Mouse (Mus musculus) adrenal gland, postnatal 25 days (tissue): Measurements from ENCODE around the gene Macrod1. TPM values are rescaled to one million over a fixed set of nuclear protein-coding genes. Genes with fewer than 3 reads are reported as not detected.
"Not testable (repeated sequence)": the region's sequence is repeated elsewhere in the genome, so short reads cannot be mapped to it uniquely, and the experiment has no call there.

Experiments
- DNase-seq: peaks from one replicate; pipeline ENCODE4 v3.0.0; 2021; ENCODE audit warnings: mixed read lengths
- long read RNA-seq: library from polyadenylated mRNA; stranded (forward); transcript quantifications from one replicate; pipeline ENCODE4 v2.0.0, GENCODE M21; 2021
- total RNA-seq: library from RNA; stranded (reverse); gene quantifications from 2 replicates; pipeline ENCODE4 v1.2.3, GENCODE M21; 2021

Gene Macrod1
- 42.7 and 52.1 TPM in 2 replicates for total RNA-seq
- long read RNA-seq, transcript Macrod1-201 (11 exons, 1,228 nt): major isoform, 58 of 110 reads
- long read RNA-seq, partial matches to known transcripts: 7 of 110 reads
- long read RNA-seq, other reads (novel, unspliced or antisense): 45 of 110 reads

DNA sequence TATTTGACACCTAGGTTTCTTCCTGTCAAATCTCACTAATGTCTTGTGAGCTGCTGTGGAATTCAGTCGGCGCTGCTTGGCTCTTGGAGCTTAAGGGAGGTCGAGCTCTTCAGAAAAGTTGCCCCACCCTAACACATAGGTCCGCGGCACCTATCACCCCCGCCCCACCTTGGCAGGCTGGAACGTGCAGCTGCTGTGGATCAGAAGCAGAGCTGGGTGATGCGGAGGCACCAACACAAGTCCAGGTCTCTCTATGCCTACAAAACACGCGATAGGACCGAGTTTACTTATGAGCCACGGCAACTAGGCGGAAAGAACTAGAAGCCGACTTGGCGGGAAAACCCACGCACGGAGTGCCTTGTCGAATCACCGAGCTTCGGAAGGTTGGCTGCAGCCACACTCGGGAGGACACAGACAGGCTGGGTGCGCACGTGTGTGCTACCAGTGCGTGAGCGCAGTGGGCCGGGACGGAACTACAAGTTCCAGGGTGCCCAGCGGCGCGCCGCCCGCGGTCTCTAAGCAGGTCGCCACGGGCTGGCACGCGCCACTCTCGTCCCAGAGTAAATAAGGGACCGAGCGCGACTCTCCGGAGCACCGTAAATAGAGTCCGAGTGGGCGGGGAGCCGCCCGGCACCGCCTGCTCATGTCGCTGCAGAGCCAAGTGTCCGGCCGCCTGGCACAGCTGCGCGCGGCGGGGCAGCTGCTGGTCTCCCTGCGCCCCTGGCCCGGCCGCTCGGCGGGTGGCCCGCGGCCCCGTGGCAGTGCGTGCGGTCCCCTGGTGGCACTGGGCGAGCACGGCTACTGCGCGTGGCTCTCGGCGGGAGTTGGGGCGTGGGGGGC lies at the start of gene Macrod1:
Macrod1 (plus strand) TSS at position 563 of the 840 bp plus-strand sequence.
- DNase-seq: peak; percentile 78

DNA sequence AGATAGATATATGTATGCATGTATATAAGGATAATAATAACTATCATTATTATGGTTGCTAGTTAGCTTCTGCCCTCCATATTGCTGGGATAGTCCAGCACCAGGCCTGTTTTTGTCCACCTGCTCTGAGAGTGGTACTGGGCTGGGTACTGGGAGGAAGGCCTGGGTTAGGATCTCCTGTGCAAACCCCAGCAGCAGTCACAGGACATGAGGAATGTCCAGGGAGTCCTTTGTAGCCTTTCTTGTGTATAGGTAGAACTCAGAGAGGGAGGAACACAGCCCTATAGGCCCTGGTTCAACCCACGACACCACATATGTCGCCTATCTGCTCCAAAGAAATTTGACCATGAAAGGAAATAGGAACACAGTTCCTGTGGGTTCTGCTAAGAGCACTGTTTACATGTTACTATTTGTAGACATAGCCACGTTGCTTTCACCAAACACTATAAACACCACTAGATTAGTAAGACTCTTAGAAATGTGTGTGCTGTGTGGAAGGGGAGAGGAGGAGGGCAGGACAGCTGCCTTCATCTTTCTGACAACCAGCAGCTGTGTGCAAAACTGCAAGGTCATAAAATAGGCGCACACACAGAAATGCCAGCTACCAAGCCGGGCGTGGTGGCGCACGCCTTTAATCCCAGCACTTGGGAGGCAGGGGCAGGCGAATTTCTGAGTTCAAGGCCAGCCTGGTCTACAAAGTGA lies 49.6 kb upstream of the Macrod1 start:
- no peak for DNase-seq

DNA sequence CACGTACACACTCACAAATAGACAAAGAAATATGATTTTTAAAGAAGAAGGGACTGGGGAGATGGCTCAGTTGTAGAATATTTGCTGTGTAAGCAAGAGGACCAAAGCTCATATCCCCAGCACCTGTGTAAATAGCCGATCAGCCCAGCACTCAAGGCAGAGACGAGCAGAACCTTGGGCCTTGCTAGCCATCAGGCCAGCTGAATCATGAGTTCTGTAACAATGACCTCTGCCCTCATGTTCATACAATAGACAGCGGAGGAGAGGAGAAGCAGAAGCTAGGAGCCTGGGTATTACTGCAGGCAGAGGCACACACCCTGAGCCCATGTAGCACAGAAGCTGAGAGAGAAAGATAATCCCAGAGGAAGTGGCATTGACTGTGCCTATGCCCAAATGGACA lies 44.2 kb upstream of the Macrod1 start:
- DNase-seq: no peak

DNA sequence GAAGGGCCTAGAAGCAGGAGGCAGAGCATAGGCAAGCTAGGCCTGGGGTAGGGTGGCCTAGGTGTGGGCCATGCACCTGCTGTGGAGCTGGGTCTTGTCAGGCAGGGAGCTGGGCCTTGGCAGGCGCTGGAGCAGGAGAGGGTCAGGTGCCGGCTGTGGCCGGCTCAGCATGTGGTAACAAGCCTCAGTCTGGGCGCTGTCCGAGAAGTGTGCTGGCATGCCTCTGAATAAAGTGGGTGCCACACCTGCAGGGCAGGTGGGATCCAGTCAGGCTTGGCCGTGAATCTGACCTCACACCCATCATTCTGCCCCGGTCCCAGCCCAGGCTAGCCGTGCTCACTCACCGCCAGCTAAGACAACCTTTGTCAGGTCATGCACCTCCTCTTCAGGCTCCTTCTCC lies 42.6 kb upstream of the Macrod1 start:
- no peak for DNase-seq

DNA sequence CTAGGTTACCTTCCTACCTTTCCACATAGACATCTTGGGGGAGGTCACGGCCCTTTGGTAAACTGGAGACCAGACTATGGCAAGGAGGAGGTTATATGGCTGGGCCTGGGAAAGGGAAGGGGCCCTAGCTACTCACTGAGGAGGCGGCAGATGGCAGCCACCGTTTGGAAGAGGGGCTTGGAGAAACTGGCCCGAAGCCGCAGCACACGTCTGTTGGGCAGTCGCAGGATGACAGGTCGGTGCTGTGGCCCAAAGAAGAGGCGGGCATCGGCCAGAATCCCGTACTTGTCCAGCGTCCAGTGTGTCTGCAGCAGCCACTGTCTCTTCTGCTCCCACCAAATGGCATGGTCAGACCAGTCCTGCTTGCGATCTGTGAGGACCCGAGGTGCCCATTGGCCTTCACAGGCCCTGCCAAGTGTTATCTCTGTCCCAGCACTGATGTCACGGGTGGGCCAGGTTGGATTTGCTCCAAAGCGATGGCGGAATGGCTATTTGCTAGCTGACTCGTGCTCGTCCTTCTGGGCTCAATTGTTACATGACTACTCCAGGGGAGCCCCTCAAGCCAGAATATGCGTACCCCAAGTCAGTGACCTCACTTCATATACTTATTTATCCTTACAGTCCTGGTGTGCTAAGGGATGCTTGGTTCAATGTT lies 42.0 kb upstream of the Macrod1 start:
- DNase-seq: no peak

DNA sequence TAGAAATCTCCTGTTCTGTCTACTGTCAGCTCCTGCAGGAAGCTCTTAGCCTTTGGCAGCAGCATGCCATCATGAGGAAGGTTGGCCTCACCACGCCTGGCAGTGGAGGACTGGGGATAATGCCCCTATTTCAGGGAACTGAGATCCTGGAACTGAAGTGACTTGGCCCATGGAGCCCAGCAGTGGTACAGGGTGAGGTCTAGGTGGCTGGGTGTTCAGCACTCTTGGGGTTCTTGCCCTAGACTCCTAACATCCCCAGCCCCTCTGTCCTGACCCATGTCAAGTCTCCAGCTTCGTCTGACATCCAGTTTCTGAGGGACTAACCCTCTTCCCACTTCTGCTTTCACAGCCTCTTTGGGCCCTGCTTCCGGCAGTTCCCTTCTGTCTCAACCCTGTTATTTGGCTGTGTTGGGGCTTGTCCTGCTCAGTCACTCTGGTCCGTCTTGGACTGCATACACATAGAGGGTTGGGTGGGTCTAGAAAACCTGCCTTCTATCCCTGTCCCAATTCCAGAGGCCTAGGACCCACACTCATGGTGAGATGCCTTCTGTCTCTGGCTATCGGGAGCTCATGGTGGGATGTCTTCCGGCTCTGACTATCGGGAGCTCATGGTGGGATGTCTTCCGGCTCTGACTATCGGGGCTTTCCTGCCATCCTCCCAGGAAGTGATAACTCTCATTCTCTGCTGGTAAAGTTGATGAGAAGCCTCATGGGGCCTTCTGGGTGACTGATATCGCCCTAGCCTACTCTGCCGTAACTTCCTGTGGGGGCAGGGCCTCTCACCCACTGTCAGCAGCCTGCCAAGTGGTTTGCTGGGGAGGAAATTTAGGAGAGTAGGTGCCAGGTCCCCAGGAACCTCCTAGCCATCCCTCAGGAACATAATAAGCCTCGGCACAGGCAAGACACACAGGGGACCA lies 38.8 kb upstream of the Macrod1 start:
- no peak for DNase-seq

DNA sequence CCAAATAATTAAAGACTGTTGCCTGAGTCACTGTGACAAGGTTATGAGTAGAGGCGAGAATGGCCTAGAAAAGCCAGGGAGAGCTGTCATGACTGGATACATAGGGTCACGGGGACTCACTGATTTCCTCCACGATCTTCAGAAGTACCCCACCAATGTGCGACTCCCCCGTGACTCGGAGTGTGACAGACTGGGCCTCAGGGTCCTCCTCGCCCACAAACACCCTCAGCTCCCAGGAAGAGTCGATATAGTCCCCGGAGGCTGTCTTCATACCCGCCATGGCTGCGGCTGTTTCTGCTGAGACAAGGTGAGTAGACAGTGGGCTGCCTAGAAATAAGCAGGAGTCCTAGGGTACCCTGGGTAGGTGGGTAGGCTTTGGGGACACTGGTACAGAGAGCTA lies 38.1 kb upstream of the Macrod1 start:
- DNase-seq: no peak

DNA sequence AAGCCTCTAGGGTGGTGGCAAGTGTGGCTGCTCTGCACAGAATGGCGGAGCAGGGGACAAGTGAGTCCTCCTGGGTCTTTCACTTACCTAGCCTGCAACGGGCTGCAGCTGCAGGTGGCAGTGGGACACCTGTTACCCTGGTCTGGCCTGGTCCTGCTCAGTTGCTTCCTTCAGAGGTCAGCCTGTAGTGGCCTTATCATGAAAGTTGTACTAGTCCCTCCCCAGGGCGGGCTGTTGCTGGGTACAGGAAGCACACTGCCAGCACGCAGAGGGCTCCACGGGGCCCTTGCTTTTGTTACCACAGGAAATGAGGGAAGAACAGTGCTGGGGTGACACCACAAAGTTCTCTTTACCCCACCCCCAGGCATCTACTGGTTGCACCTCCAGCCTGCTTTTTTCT lies 37.4 kb upstream of the Macrod1 start, which contains the start of gene Fermt3:
Fermt3 (minus strand) TSS at position 279 of the 400 bp plus-strand sequence.
- no peak for DNase-seq

DNA sequence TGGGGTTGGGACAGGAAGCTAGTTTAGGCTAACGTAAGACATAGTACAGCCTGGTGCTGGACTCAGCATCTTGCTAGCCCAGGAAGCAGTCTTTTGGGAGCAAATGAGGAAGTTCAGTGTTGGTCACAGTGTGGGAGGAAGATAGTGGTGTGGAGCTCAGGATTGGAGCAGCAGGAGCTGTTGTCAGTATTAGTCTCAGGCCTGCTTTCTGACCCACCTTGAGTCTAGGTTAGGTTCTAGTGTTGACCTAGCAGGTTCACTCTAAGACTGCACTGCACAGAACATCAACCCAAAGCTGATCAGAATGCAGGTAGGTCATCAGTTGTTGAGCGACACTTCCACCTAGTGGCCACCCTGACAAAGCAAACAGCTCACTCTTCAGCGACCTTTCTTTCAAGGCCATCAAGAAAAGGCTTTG lies 36.4 kb upstream of the Macrod1 start:
- DNase-seq: peak; percentile 55

DNA sequence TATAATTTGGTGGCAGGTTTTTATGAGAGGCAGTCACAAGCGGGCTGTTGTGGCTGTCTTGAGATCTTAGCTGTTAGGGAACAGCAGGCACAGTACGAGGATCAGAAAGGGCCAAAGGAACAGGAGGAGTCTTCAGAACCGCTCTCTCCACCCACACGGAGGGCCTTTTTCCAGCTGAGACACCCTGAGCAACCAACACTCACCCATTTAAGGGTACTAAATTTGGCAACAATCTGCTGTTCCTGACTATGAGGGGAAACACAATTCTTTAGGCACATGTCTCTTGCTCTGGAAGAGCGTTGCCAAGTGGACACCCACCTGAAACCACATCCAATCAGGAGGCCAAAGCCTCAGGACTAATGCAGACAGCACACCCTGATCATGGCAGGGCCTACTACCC lies 27.1 kb upstream of the Macrod1 start:
- no peak for DNase-seq

DNA sequence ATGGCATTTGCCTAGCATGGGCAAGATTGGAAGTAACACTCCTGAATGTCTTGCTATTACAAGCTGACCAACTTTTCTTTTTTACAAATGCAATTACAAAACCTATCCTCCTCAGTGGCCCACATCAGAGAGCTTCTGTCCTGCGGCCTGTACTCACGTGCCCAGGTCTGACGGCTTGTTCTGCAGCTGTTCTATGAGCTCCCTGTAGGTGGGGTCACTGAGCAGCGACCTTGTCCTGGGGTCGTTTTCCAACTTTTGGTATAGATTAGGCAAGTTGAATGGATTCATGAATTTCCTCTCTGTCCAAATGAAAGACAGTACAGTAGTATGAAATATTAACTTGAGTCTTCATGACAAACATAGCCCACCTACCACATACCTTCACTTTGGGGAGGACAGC lies 22.6 kb upstream of the Macrod1 start:
- DNase-seq: no peak

DNA sequence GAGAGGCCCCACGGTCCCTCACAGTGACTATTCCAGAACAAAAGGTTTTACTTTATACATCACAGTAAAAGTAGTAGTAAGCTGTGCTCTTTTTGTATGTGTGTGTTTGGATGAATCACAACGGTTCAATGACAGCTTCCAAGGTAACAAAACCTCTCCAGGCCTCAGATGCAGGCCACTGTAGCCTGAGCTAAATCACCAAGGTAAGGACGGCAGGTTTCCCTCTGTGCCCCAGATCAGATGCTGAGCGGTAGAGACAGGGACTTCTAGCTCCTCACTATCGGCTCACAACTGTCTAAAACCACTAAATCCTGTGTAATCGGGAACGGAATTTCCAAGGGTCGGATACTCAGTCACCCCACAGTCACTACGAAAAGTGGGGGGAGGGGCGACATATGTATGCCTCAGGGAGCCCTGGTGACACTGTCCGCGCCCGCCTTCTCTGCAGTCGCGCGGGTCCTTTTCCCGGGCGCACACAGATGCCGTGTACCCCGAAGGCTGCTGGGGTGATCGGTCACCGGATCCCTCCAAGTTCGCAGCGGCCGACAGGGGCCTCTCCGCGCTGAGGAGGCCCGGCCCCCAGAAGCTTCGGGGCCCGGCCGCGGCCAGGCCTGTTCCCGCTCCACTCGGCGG lies 17.4 kb upstream of the Macrod1 start:
- peak; percentile 58 for DNase-seq

DNA sequence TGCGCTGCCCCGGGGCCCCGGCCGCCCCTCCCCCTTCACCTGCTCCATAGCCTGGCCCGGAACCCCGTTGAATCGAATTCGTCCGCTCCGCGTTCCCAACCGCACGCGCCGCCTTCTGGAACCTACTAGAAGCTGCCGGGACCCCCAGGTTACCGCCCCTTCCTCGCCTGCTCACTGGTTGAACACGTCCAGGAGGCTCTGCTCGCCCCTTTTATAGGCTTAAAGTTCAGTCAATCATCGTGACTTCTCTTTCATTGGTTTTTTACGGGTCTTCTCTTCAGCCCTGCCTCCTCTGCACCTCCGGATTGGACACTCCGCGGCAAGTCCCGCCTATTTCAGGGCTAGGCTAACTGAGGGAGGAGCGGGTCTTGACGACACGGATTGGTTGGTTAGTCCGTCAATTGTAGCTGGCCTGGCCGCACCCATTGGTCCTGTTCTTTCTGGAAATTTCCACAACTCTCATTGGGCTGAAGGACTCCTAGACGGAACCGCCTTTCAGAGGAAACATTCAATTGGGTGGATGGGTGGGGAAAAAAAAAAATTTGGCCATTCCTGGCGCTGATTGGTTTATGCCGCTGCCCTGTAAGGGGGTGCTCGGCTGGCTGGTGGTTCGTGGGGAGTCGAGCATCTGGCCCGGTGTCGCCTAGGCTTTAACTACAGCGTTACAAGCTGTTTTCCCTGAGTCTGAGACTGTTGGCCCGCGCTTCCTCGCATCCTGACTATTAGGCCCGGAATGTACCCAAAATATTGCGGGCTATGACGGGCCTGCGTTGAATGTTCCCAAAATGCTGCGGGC lies 16.6 kb upstream of the Macrod1 start, which contains the start of gene Stip1:
Stip1 (minus strand) TSS at position 127 of the 796 bp plus-strand sequence.
- DNase-seq: peak; percentile 98

DNA sequence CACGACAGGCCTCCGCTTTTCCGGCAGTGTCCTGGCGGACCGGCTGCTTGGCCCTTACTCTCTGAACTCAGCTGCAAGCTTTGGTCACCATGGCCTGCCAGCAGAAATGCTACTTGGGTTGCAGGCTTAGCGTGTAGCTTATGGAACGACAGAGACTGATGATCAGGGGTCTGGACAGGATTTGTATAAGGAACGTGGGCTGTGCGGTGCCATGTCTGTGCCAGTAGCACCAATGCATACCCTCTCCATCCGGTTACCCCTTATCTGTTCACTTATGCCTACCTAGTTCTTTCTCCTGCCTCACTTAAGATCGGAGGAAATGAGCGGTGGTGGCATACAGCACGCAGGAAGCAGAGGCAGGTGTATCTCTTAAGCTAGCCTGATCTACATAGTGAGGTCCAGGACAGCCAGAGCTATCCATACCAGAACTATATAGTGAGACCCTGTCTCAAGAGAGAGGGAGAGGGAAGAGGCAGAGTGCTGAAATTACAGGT lies 15.9 kb upstream of the Macrod1 start:
- no peak for DNase-seq

DNA sequence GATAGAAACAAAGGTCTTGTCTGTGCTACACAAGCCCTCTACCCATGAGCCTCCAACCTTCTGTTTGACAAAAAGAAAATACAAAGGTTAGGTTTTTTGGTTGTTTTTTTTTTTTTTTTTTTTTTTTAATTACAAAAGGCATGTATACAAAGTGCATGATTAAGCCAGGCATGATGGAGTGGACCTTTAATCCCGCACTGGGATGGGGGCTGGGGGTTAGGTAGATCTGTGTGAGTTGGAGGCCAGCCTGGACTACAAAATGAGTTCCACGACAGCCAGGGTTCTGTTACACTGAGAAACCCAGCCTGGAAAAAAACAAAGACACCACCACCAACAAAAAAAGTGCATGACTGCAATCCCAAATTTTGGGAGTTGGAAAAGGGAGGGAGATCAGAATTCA lies 15.4 kb upstream of the Macrod1 start:
- no peak for DNase-seq

DNA sequence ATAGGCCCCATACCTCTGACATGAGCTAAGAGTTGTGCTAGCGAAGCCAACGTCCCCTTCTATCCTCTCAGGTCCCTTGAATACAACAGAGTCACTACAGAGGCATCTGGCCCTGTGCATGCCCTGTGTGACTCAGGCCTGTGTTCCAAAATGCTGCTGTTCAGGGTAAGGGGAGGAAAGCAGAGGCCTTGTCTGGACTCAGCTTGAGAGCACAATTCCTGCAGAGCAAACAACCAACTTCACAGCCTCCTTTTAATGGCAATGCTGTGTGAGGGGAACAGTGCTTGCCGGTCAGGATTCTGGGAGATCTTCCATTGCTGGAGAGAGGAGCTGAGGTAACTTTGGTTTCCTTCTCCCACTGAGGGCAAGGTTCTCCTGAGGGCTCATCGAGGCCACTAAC lies 12.3 kb upstream of the Macrod1 start:
- no peak for DNase-seq

DNA sequence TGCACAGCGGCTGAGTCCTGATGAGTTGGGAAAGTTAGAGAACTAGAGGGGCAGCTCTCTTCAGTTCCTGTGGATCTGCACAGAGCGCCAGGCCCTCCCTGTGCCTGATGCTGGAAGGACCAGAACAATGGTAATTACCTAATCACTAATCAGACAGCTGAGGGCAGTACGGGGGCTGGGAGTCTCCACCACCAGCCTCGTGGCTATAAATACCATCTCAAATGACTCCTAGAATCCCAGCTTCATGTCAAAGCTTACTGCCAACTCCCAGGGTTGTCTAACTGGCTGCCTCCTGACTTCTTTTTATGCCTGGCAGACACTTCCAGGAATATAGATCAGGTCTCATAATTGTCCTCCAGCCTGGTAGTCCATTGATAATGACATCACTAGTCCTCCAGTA lies 11.9 kb upstream of the Macrod1 start:
- DNase-seq: no peak

DNA sequence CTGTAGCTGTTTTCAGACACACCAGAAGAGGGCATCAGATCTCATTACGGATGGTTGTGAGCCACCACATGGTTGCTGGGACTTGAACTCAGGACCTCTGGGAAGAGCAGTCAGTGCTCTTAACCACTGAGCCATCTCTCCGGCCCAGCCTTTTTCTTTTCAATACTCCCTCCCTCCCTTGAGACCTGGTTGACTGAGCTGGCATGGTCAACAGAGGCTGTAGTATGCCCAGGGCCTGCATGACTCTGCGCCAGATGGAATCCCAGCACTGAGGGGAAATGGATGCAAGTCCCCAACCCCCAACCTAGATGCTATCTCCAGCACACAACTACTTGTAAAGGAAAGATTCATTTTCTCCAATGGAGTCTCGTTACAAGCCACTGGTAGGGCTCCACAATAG lies 3.2 kb upstream of the Macrod1 start:
- not testable (repeated sequence) for DNase-seq

DNA sequence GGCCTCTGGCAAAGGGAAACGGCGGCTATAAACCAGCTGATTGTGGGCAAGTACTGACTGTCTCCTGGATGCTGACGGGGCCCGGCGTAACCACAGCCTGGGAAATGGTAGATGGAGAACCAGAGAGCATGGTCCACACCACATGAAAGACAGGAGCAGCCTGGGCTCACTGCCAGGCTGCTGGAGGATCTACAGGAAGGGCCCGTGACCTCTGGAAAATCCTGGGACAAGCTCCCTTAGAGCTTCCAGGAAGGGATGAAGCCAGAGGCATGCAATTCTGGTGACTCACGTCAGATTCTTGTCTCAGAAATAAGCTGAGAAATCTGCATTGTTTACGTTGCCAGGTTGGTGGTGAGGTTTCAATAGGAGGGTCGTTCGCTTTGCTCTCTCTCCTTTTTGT lies 1.8 kb upstream of the Macrod1 start:
- DNase-seq: no peak

DNA sequence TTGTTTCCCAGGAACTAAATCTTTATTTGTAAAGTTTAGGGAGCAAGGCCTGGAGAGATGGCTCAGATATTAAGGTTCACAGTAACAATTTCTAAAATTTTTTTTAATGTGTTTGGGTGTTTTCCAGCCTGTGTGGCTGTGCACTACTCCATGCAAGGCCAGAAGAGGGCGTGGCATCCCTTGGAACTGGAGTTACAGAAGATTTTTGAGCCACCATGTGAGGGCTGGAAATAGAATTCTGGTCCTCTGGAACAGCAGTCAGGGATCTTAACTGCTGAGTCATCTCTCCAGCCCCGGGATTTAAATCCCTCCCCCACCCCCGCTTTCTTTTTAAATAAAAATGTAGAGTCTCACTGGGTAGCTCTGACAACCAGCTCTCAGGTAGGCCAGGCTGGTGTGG lies 1.4 kb upstream of the Macrod1 start:
- no peak for DNase-seq
